Mouse (Mus musculus) layer of hippocampus, postnatal 25 days (tissue): ENCODE measurements around the gene Rab4b. TPM values are rescaled to one million over a fixed set of nuclear protein-coding genes. Genes with fewer than 3 reads are reported as not detected.
A peak's percentile ranks its signal among the peaks of the same experiment; 100 is the strongest.

Source experiments
- DNase-seq, 2 experiments: peaks; one replicate each; pipeline ENCODE4 v3.0.0; 2022; ENCODE audit warnings: mixed read lengths in 2 of 2, low spot score in 1 of 2; ENCODE audit errors: extremely low spot score in 1 of 2
- total RNA-seq, 2 experiments: library from RNA; stranded (reverse); gene quantifications; 2 replicates each; pipeline ENCODE4 v1.2.3; 2021

Gene Rab4b
- total RNA-seq, 2 experiments from 2014 or later, result 89.6 to 92.5 TPM

- no peak for DNase-seq
Measured at GRCm38 (mm10) chr7:27185986-27186385, 7.3 kb upstream of the Rab4b start.

GRCm38 (mm10) chr7:27184964-27185363 is 6.3 kb upstream of the Rab4b start:
- DNase-seq, result no peak

- DNase-seq, result no peak
Measured at GRCm38 (mm10) chr7:27182498-27182897, 3.8 kb upstream of the Rab4b start.

- DNase-seq, result no peak
Measured at GRCm38 (mm10) chr7:27180837-27181695, 2.4 kb upstream of the Rab4b start, which contains the start of the genes Gm21983 and Mia. Gm21983 (minus strand) TSS chr7:27181086. Mia (minus strand) TSS chr7:27181157.

- no peak for DNase-seq
Measured at GRCm38 (mm10) chr7:27180036-27180435, 1.3 kb upstream of the Rab4b start.

GRCm38 (mm10) chr7:27179217-27179918 is 672 bp upstream of the Rab4b start:
- no peak for DNase-seq

- DNase-seq, result no peak
Measured at GRCm38 (mm10) chr7:27177942-27178323, 763 bp downstream of the Rab4b start.

GRCm38 (mm10) chr7:27174896-27175295 is 3.8 kb downstream of the Rab4b start:
- no peak for DNase-seq

GRCm38 (mm10) chr7:27174496-27174895 is 4.2 kb downstream of the Rab4b start:
- no peak for DNase-seq

GRCm38 (mm10) chr7:27170981-27171380 is 7.7 kb downstream of the Rab4b start:
- DNase-seq, result no peak

- no peak for DNase-seq
Measured at GRCm38 (mm10) chr7:27168371-27168770, 10.3 kb downstream of the Rab4b start.

GRCm38 (mm10) chr7:27167475-27168094 is 11.1 kb downstream of the Rab4b start:
- DNase-seq, result no peak

GRCm38 (mm10) chr7:27166614-27167474 is 11.9 kb downstream of the Rab4b start, which contains the start of gene Egln2:
Egln2 (minus strand) TSS chr7:27166802.
- DNase-seq, result peak; percentile 94 to 96

GRCm38 (mm10) chr7:27166229-27166613 is 12.5 kb downstream of the Rab4b start:
- peak in 1 of 2 experiments; percentile 63 for DNase-seq

GRCm38 (mm10) chr7:27165696-27166095 is 13.0 kb downstream of the Rab4b start:
- DNase-seq, result no peak

- DNase-seq, result no peak
Measured at GRCm38 (mm10) chr7:27165007-27165655, 13.6 kb downstream of the Rab4b start.

- peak in 1 of 2 experiments; percentile 17 for DNase-seq
Measured at GRCm38 (mm10) chr7:27164112-27164947, 14.4 kb downstream of the Rab4b start.

- no peak for DNase-seq
Measured at GRCm38 (mm10) chr7:27163450-27163805, 15.3 kb downstream of the Rab4b start.
